Mouse (Mus musculus): ENCODE measurements around the gene Brms1. TPM values are rescaled to one million over a fixed set of nuclear protein-coding genes. Genes with fewer than 3 reads are reported as not detected.
A peak's percentile ranks its signal among the peaks of the same experiment; 100 is the strongest.

Gene Brms1
- polyA plus RNA-seq, 1 experiment from 2014 or later: 40.2 TPM

- Histone ChIP-seq H3K9ac (ENCODE audit: low read depth, low read length) (0 out of 2 replicates have a peak overlapping the region, but pooled peaks have one; percentile 13), H3K4me2 (ENCODE audit: low read length) (no peak overlapping the region), H3K4me1 (replicated peaks; ENCODE audit: insufficient read depth, low read length) (peaks cover 16% of the 10 kb centered on the region), H3K4me3 (replicated peaks; ENCODE audit: low read depth, low read length) (no peak overlapping the region), H3K27me3 (ENCODE audit: insufficient read depth, low read length) (no peaks in the 10 kb centered on the region), H3K9me3 (replicated peaks; ENCODE audit: low read length) (no peaks in the 10 kb centered on the region), H3K36me3 (ENCODE audit: insufficient read depth, low read length) (0 out of 2 replicates have a peak, but pooled peaks cover 9% of the 10 kb centered on the region), H3K27ac (no peak overlapping the region)
- peak; percentile 34 for DNase-seq (ENCODE audit: low spot score)
- no peak for ATAC-seq (replicated peaks; ENCODE audit: low FRiP score, low read depth)
- WGBS: 34% methylated on average over 25 of the region's 25 CpGs
- TF ChIP-seq CTCF (IDR thresholded peaks at IDR 0.05; ENCODE audit: low read depth): no peak
Observed at GRCm38 (mm10) chr19:5052166-5052822, 11.1 kb downstream of the Brms1 start.

- Histone ChIP-seq H3K36me3 (ENCODE audit: insufficient read depth, low read length) (0 out of 2 replicates have a peak, but pooled peaks cover 3% of the 10 kb centered on the region), H3K27me3 (ENCODE audit: insufficient read depth, low read length) (no peaks in the 10 kb centered on the region), H3K4me1 (replicated peaks; ENCODE audit: insufficient read depth, low read length) (peaks cover 16% of the 10 kb centered on the region), H3K4me2 (ENCODE audit: low read length) (no peak overlapping the region), H3K27ac (no peak overlapping the region), H3K4me3 (replicated peaks; ENCODE audit: low read depth, low read length) (no peak overlapping the region), H3K9ac (ENCODE audit: low read depth, low read length) (no peak overlapping the region), H3K9me3 (replicated peaks; ENCODE audit: low read length) (no peaks in the 10 kb centered on the region)
- ATAC-seq (replicated peaks; ENCODE audit: low FRiP score, low read depth) (no peak), DNase-seq (ENCODE audit: low spot score) (no peak)
- 77% methylated on average over 17 of the region's 17 CpGs for WGBS
- no peak for TF ChIP-seq CTCF (IDR thresholded peaks at IDR 0.05; ENCODE audit: low read depth)
Observed at GRCm38 (mm10) chr19:5052853-5053252, 11.7 kb downstream of the Brms1 start.

GRCm38 (mm10) chr19:5053909-5054308, 12.8 kb downstream of the Brms1 start:
- H3K4me2 ChIP-seq (ENCODE audit: low read length): no peak overlapping the region
- H3K9me3 ChIP-seq (replicated peaks; ENCODE audit: low read length): no peaks in the 10 kb centered on the region
- DNase-seq (ENCODE audit: low spot score) (peak; percentile 66), ATAC-seq (replicated peaks; ENCODE audit: low FRiP score, low read depth) (peak; percentile 8)
- no peaks in the 10 kb centered on the region for H3K27me3 ChIP-seq (ENCODE audit: insufficient read depth, low read length)
- peaks cover 26% of the 10 kb centered on the region for H3K4me1 ChIP-seq (replicated peaks; ENCODE audit: insufficient read depth, low read length)
- no peak overlapping the region for H3K27ac ChIP-seq
- 0 out of 2 replicates have a peak, but pooled peaks cover 2% of the 10 kb centered on the region for H3K36me3 ChIP-seq (ENCODE audit: insufficient read depth, low read length)
- no peak overlapping the region for H3K4me3 ChIP-seq (replicated peaks; ENCODE audit: low read depth, low read length)
- WGBS: 30% methylated on average over 9 of the region's 9 CpGs
- peak; percentile 81 for TF ChIP-seq CTCF (IDR thresholded peaks at IDR 0.05; ENCODE audit: low read depth)
- H3K9ac ChIP-seq (ENCODE audit: low read depth, low read length): no peak overlapping the region

GRCm38 (mm10) chr19:5056251-5056650, 15.1 kb downstream of the Brms1 start:
- 9% methylated on average over 6 of the region's 6 CpGs for WGBS
- Histone ChIP-seq H3K36me3 (ENCODE audit: insufficient read depth, low read length) (no peaks in the 10 kb centered on the region), H3K4me3 (replicated peaks; ENCODE audit: low read depth, low read length) (no peak overlapping the region), H3K4me2 (ENCODE audit: low read length) (no peak overlapping the region), H3K27ac (no peak overlapping the region), H3K4me1 (replicated peaks; ENCODE audit: insufficient read depth, low read length) (peaks cover 37% of the 10 kb centered on the region), H3K9ac (ENCODE audit: low read depth, low read length) (no peak overlapping the region), H3K27me3 (ENCODE audit: insufficient read depth, low read length) (no peaks in the 10 kb centered on the region), H3K9me3 (replicated peaks; ENCODE audit: low read length) (no peaks in the 10 kb centered on the region)
- peak; percentile 76 for TF ChIP-seq CTCF (IDR thresholded peaks at IDR 0.05; ENCODE audit: low read depth)
- DNase-seq (ENCODE audit: low spot score) (peak; percentile 83), ATAC-seq (replicated peaks; ENCODE audit: low FRiP score, low read depth) (peak; percentile 17; the same call in 1 of the 2 replicates)

GRCm38 (mm10) chr19:5057876-5058775, 17.0 kb downstream of the Brms1 start:
- Histone ChIP-seq H3K4me3 (replicated peaks; ENCODE audit: low read depth, low read length) (no peak overlapping the region), H3K4me2 (ENCODE audit: low read length) (no peak overlapping the region)
- no peak for DNase-seq (ENCODE audit: low spot score)

More at GRCm38 (mm10) chr19:5057876-5058775, 17.0 kb downstream of the Brms1 start:
- TF ChIP-seq CTCF (IDR thresholded peaks at IDR 0.05; ENCODE audit: low read depth): no peak
- peaks cover 30% of the 10 kb centered on the region for H3K4me1 ChIP-seq (replicated peaks; ENCODE audit: insufficient read depth, low read length)
- H3K27me3 ChIP-seq (ENCODE audit: insufficient read depth, low read length): no peaks in the 10 kb centered on the region
- no peaks in the 10 kb centered on the region for H3K36me3 ChIP-seq (ENCODE audit: insufficient read depth, low read length)
- no peak for ATAC-seq (replicated peaks; ENCODE audit: low FRiP score, low read depth)
- H3K9ac ChIP-seq (ENCODE audit: low read depth, low read length): no peak overlapping the region
- 26% methylated on average over 16 of the region's 16 CpGs for WGBS
- H3K9me3 ChIP-seq (replicated peaks; ENCODE audit: low read length): no peaks in the 10 kb centered on the region
- H3K27ac ChIP-seq: peak overlapping the region; percentile 77

Measured in kidney, postnatal 0 days (tissue).